Mouse (Mus musculus): ENCODE results near the gene Aurkb. TPM values are rescaled to one million over a fixed set of nuclear protein-coding genes. Genes with fewer than 3 reads are reported as not detected.

Gene Aurkb
- polyA plus RNA-seq, 1 experiment from 2014 or later, result 64.3 TPM

DNA sequence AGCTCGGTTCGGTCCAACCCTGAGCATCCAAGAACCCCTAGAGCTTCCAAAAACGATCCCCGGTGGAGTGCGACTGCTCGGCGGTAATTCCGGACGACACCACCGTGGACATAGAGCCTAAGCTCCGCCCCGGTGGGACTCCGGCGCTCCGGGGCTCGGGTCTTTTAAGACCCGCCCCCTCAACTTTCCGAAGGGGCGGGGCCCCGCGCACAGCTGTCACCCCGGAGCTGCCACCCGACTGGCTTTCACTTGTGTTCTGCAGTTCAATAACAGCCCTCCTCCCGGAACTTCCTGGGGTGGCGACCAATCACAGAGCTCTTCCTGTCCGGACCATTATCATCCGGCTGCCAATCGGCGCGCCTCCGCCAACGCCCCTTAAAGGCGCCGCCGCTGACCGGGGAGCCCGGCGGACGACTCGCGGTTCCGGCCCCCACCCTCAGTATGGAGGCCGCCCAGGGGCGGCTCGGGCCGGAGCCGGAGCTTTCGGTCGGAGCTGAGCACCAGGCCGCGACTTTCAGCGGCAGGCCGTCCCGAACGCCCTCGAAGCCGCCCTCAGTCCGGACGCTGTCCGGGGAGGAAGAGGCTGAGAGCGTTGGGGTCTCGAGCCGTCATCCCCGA is 14.0 kb downstream of the Aurkb start, which contains the start of gene Borcs6:
TSS of gene Borcs6 (plus strand) at position 361 of the 618 bp plus-strand sequence.
- Histone ChIP-seq H3K36me3 (0 out of 2 replicates have a peak, but pooled peaks cover under 1% of the 10 kb centered on the region), H3K4me1 (replicated peaks) (peaks cover 32% of the 10 kb centered on the region), H3K27me3 (no peaks in the 10 kb centered on the region), H3K27ac (peak within 1 kb of the TSS; percentile 94), H3K4me2 (peak within 1 kb of the TSS; percentile 90), H3K9me3 (replicated peaks) (no peaks in the 10 kb centered on the region), H3K4me3 (peak within 1 kb of the TSS; percentile 69), H3K9ac (peak within 1 kb of the TSS; percentile 84)
- under 1% methylated on average over 64 of the region's 64 CpGs for WGBS
- peak; percentile 92 for ATAC-seq (replicated peaks; ENCODE audit: insufficient number of reproducible peaks, insufficient read depth, low FRiP score, low read depth)

DNA sequence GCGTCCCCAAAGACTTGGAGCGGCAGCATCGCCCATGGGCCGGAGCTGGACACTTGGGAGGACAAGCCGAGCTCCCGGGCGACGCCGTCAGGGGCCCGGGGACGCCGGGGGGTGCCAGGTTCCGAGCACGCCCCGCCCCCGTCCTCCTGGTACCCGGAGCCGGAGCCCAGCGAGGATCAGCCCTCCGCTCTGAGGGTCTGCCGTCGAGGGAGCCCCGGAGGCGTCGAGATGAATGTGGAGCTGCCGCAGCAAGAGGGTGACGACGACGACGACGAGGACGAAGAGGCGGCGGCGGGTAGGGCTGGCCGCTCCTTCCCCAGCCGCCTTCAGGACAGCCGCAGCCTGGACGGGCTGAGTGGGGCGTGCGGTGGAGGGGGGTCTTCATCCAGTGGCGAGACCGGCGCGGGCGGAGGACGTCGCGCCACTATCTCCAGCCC is 14.5 kb downstream of the Aurkb start:
- Histone ChIP-seq H3K4me2 (peak overlapping the region; percentile 90), H3K9me3 (replicated peaks) (no peaks in the 10 kb centered on the region), H3K36me3 (no peaks in the 10 kb centered on the region), H3K27me3 (no peaks in the 10 kb centered on the region), H3K4me3 (peak overlapping the region; percentile 69), H3K9ac (peak overlapping the region; percentile 84), H3K4me1 (replicated peaks) (peaks cover 35% of the 10 kb centered on the region), H3K27ac (peak overlapping the region; percentile 94)
- under 1% methylated on average over 49 of the region's 49 CpGs for WGBS
- ATAC-seq (replicated peaks; ENCODE audit: insufficient number of reproducible peaks, insufficient read depth, low FRiP score, low read depth), result peak; percentile 7

DNA sequence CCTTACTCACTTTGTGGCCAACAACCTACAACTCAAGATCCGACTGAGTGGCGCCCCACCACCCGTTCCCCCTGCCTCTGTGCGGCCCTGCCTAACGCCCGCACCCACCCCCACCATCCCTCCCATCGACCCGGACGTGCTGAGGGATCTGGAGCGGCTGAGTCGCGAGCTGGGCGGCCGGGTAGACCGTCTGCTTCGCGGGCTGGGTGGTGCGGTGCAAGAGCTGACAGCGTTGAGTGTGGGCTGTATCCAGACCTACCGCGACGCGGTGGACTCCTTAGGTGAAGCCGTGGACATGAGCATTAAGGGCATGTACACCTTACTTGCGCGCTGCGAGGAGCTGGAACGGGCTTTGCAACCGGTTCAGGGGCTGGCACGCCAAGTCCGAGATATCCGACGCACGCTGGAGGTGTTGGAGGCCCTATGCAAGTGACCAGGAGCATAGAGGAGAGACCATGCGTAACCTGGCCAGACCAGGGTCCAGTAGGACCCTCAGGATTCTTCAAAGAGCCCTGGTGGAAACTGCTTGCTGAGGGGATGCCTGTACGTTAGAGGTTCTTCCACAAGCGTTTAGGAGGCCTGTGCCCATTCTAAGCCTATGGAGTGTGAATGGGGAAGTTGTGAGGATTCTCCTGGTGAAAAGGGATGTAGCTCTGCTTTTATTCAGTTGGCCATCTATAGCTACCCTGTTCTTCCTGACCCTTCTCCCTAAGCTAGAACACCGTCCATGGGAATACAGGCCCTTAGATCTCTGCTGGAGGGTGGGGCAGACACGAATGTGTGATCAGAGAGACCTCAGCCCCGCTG is 15.2 kb downstream of the Aurkb start:
- H3K36me3 ChIP-seq, result no peaks in the 10 kb centered on the region
- peak overlapping the region; percentile 90 for H3K4me2 ChIP-seq
- peak overlapping the region; percentile 84 for H3K9ac ChIP-seq
- 1% methylated on average over 40 of the region's 40 CpGs for WGBS
- H3K27ac ChIP-seq, result peak overlapping the region; percentile 94
- peaks cover 35% of the 10 kb centered on the region for H3K4me1 ChIP-seq (replicated peaks)
- H3K27me3 ChIP-seq, result no peaks in the 10 kb centered on the region
- peak overlapping the region; percentile 69 for H3K4me3 ChIP-seq
- ATAC-seq (replicated peaks; ENCODE audit: insufficient number of reproducible peaks, insufficient read depth, low FRiP score, low read depth), result no peak
- H3K9me3 ChIP-seq (replicated peaks), result no peaks in the 10 kb centered on the region

DNA sequence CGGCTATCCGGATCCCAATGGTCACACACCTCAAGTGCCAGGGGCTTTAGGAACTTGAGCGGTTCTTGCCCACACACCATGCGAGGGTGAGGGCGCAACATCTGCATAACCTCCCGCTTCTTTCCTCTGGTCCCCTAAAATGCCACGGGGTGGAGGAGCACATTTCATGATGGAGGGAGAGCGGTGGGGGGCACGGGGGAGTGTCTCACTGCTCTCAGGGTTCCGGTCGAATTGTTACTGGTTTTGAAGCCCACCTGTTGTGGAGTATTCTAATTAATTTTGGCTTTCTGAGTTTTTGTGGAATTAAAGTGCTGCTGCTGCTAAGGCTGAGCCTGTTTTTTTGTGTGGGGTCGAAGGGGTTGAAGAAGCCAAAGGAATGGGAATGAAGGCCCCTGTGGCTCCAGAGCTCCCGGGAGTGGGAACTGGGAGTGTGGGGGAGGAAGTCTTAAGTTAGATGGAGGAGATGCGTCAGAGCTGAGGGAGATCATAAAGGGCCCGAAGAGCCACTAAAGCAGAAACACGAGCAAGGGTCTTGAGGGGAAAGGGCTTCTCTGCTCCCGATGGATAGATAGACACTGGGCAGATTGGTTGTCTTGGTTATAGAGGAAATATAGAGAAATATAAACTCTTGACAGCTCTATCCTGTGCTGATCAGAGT is 15.9 kb downstream of the Aurkb start:
- Histone ChIP-seq H3K27me3 (no peaks in the 10 kb centered on the region), H3K4me2 (peak overlapping the region; percentile 90), H3K4me1 (replicated peaks) (peaks cover 41% of the 10 kb centered on the region), H3K4me3 (peak overlapping the region; percentile 69), H3K9me3 (replicated peaks) (no peaks in the 10 kb centered on the region), H3K36me3 (no peaks in the 10 kb centered on the region), H3K27ac (peak overlapping the region; percentile 94), H3K9ac (peak overlapping the region; percentile 84)
- no peak for ATAC-seq (replicated peaks; ENCODE audit: insufficient number of reproducible peaks, insufficient read depth, low FRiP score, low read depth)
- WGBS, result 16% methylated on average over 17 of the region's 17 CpGs

DNA sequence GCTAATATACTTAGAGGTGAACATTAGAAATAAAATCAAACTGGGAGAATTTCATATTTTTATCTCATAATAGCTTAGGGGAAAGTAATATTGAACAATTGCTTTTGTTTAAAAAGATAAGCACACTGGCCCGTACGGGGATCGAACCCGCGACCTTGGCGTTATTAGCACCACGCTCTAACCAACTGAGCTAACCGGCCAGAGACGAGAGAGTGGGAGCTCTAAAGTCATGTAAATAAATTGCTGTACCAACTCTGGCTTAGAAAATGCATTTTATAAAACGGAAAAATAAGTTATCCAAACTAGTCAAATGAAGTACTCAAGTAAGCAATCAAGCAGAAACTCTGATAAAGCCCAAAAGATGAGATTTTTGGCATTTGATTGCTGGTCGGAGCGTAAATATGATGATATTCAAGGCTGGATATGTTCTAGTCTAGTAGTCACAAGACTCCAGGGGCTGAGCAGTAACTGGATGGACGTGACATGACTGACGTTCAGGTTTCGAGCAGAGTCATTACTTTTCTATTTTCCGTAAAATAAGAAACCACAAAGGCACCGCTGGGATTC is 16.8 kb downstream of the Aurkb start:
- Histone ChIP-seq H3K9me3 (replicated peaks) (no peaks in the 10 kb centered on the region), H3K36me3 (no peaks in the 10 kb centered on the region), H3K9ac (peak overlapping the region; percentile 46; the same call in 1 of the 2 replicates), H3K4me3 (peak overlapping the region; percentile 61), H3K27ac (peak overlapping the region; percentile 82), H3K4me1 (replicated peaks) (peaks cover 48% of the 10 kb centered on the region), H3K4me2 (peak overlapping the region; percentile 90), H3K27me3 (no peaks in the 10 kb centered on the region)
- whole genome bisulfite sequencing, result under 1% methylated on average over 17 of the region's 17 CpGs
- no peak for ATAC-seq (replicated peaks; ENCODE audit: insufficient number of reproducible peaks, insufficient read depth, low FRiP score, low read depth)

DNA sequence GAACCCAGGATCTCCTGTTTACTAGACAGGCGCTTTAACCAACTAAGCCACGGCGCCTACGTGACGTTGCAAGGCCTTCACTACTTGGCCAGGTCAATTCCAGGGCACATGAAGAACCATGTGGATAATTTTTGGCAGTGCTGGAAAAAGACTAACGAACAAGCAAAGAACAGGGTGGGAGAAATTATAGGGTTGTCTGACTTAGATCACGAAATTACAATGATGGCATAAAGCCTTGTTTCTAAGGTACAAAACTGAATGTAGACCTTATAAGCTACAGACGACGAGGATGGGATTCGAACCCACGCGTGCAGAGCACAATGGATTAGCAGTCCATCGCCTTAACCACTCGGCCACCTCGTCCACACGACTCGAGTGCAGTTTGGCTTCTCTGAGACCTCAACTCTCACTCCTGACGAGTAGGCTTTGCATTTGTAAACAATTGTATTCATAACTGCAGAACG is 17.3 kb downstream of the Aurkb start:
- Histone ChIP-seq H3K4me1 (replicated peaks) (peaks cover 53% of the 10 kb centered on the region), H3K27ac (peak overlapping the region; percentile 82), H3K4me3 (peak overlapping the region; percentile 61), H3K27me3 (no peaks in the 10 kb centered on the region), H3K9ac (peak overlapping the region; percentile 60), H3K4me2 (peak overlapping the region; percentile 90), H3K9me3 (replicated peaks) (no peaks in the 10 kb centered on the region), H3K36me3 (no peaks in the 10 kb centered on the region)
- peak; percentile 47 for ATAC-seq (replicated peaks; ENCODE audit: insufficient number of reproducible peaks, insufficient read depth, low FRiP score, low read depth)
- under 1% methylated on average over 19 of the region's 19 CpGs for WGBS

DNA sequence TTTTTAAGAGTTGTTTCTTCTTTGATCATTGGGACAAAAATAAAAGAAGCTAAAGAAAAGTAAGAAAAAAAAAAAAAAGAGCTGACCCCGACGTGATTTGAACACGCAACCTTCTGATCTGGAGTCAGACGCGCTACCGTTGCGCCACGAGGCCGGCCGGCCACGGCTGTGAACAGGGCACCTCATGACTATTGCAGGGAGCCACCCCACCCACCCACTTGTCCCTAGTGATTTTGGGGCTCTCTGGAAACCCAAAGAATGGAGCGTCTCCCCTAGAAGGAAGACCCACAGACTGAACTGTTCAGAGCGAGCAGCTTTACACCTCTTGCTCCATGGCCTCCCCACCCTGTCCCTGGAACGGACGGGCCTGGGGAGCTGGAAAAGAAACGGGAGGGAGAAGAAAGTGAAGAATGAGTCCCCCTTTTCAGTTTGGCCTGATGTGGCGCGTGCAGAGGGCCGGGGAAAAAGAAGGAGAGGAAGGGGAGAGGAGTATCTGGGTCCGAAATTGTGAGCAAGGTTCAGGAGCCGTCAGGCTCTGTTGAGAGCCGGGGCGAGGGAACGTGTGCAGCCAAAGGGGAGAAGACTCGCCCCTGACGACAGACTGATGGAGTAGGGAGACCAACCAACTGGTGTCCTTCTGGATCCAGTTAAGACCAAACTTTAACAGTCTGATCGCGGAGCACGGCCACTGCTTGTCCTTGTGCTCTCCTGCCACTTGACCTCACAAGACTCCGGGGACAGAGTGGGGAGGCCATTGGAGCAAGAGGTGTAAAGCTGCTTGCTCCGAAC is 18.2 kb downstream of the Aurkb start:
- Histone ChIP-seq H3K4me1 (replicated peaks) (peaks cover 50% of the 10 kb centered on the region), H3K27me3 (no peaks in the 10 kb centered on the region), H3K4me3 (peak overlapping the region; percentile 61), H3K9me3 (replicated peaks) (no peaks in the 10 kb centered on the region), H3K27ac (peak overlapping the region; percentile 82), H3K9ac (peak overlapping the region; percentile 65), H3K4me2 (peak overlapping the region; percentile 90), H3K36me3 (no peaks in the 10 kb centered on the region)
- under 1% methylated on average over 31 of the region's 31 CpGs for WGBS
- ATAC-seq (replicated peaks; ENCODE audit: insufficient number of reproducible peaks, insufficient read depth, low FRiP score, low read depth), result no peak

DNA sequence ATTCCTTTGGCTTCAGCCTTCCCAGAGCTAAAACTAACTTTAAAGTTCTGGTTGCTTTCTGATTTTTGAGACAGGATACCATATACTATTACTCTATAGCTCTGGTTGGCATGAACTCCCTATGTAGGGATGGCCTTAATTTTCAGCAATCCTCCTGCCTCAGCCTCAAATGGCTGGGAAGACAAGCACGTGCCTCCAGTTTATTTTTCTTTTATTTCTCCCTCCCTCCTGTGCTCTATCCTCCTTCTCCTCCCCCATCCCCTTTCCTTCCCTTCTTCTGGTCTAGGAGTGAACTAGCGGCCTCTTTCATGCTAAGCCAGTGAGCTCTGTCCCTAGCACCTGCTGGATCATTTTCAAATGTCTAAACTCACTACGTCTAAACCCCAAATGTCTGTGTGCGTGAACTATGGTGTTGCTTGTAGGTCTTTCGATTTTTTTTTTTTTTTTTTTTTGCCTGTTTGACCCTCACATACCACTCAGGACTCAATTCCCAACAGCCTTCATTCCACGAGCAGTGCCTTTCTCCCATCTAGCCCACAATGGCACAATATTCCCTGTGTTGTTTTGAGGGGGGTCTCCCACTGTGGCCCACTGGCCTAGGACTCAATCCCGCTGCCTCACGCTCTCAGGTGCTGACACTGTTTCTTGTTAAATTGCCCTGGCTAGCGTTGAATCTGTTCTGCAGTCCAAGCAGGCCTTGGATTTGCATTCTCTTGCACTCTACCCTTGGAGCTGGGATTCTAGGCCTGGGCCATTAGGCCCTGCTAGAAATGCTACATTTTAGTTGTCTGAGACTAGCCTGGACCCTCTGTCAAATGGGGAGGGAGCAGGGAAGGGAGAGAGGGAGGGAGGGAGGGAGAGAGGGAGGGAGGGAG is 19.0 kb downstream of the Aurkb start:
- H3K9me3 ChIP-seq (replicated peaks), result no peaks in the 10 kb centered on the region
- peaks cover 49% of the 10 kb centered on the region for H3K4me1 ChIP-seq (replicated peaks)
- peak overlapping the region; percentile 65 for H3K9ac ChIP-seq
- WGBS, result 64% methylated on average over 9 of the region's 9 CpGs
- H3K4me2 ChIP-seq, result peak overlapping the region; percentile 90
- no peaks in the 10 kb centered on the region for H3K36me3 ChIP-seq
- H3K27ac ChIP-seq, result peak overlapping the region; percentile 82
- H3K4me3 ChIP-seq, result peak overlapping the region; percentile 61
- H3K27me3 ChIP-seq, result no peaks in the 10 kb centered on the region
- no peak for ATAC-seq (replicated peaks; ENCODE audit: insufficient number of reproducible peaks, insufficient read depth, low FRiP score, low read depth)

DNA sequence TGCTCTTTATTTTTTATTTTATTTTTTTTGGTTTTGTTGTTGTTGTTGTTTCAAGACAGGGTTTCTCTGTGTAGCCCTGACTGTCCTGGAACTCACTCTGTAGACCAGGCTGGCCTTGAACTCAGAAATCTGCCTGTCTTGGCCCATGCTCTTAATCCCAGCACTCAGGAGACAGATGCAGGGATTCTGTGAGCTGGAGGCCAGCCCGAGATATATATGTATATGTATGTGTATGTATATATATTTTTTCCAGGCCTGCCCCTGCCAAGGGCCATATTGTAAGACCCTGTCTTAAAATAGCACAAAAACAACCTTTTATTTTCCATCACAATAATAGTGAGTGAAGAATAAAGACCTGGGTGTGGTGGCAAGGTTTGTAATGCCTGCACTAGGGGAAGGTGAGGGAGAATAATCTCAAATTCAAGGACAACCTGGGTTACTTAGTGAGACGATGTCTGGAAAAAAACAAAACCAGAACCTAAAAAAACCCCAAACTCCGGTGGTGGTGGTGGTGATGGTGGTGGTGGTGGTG is 20.0 kb downstream of the Aurkb start:
- Histone ChIP-seq H3K4me1 (replicated peaks) (peaks cover 52% of the 10 kb centered on the region), H3K27ac (no peak overlapping the region), H3K9me3 (replicated peaks) (no peaks in the 10 kb centered on the region), H3K4me3 (no peak overlapping the region; the same call in 1 of the 2 replicates), H3K4me2 (peak overlapping the region; percentile 80; the same call in 1 of the 2 replicates), H3K9ac (no peak overlapping the region), H3K36me3 (no peaks in the 10 kb centered on the region), H3K27me3 (no peaks in the 10 kb centered on the region)
- 73% methylated on average over 3 of the region's 3 CpGs for WGBS
- ATAC-seq (replicated peaks; ENCODE audit: insufficient number of reproducible peaks, insufficient read depth, low FRiP score, low read depth), result no peak
